Comparison of ENCODE assay signal across 21 mouse cellular contexts in genomic region chr13:33952075-33952449, GRCm38 (mm10). TPM values are rescaled to one million over a fixed set of nuclear protein-coding genes. Genes with fewer than 3 reads are reported as not detected.
A peak's percentile ranks its signal among the peaks of the same experiment; 100 is the strongest.
DNase-seq lines count a peak whose midpoint lies in the region; ATAC-seq and TF ChIP-seq lines count a peak whose summit lies in the region.
"Had no signal": no experiment of that assay in that cellular context is flagged by ENCODE, and none has a peak within 500 bp of the region (broad histone marks: within the 10 kb centered on the region; RNA-seq: fewer than 3 reads in every experiment).

No protein-coding gene starts in this region.

- H3K79me3 ChIP-seq in C2C12 (ENCODE audit: low read depth) = no peaks in the 10 kb centered on the region

- no peaks in the 10 kb centered on the region for H3K9me3 ChIP-seq in heart, embryonic 10.5 days
- H3K9me3 ChIP-seq: heart, embryonic 13.5 days; liver, embryonic 15.5 days; megakaryocyte, embryonic 14.5 days; midbrain, embryonic 15.5 days had no signal

- peak; percentile 24 to 28 for DNase-seq in heart, adult 9 months (ENCODE audit: low spot score in 2 of 2)
- no peak for DNase-seq in heart, embryonic 10.5 days (ENCODE audit: low spot score)
- DNase-seq in 3T3-L1 (ENCODE audit: low read depth, low spot score) = peak; percentile 69
- DNase-seq in gastrocnemius, postnatal 36 days = peak; percentile 13 to 18
- no peak for DNase-seq in right cerebral cortex, postnatal 10 days (ENCODE audit: low spot score in 2 of 2)
- DNase-seq: cerebellum, adult 2 months; forebrain, postnatal 0 days; heart, postnatal 4 days; kidney, adult 8-10 months; kidney, postnatal 4 days; thymus, postnatal 36 days had no signal

- WGBS in heart, embryonic 10.5 days = 46% methylated on average over 1 of the region's 1 CpGs

- intact Hi-C loops in gastrocnemius, postnatal 36 days (cut with DNase I) = no loop called here

- no peaks in the 10 kb centered on the region for H3K36me3 ChIP-seq in heart, embryonic 10.5 days
- H3K36me3 ChIP-seq in C2C12 (ENCODE audit: control insufficient read depth, insufficient read depth) = no peaks in the 10 kb centered on the region
- H3K36me3 ChIP-seq: heart, embryonic 13.5 days; liver, embryonic 15.5 days; midbrain, embryonic 15.5 days had no signal

- H3ac ChIP-seq in C2C12 (ENCODE audit: control insufficient read depth, insufficient read length, low read depth) = no peak overlapping the region

- no peak overlapping the region for H3K27ac ChIP-seq in heart, embryonic 10.5 days
- H3K27ac ChIP-seq: heart, embryonic 13.5 days; hindbrain, postnatal 0 days; liver, embryonic 15.5 days; midbrain, embryonic 15.5 days had no signal

- H3K79me2 ChIP-seq in C2C12 (ENCODE audit: control insufficient read depth, insufficient read depth) = no peaks in the 10 kb centered on the region

- H3K4me1 ChIP-seq in heart, embryonic 10.5 days = no peaks in the 10 kb centered on the region
- H3K4me1 ChIP-seq: heart, embryonic 13.5 days; liver, embryonic 15.5 days; midbrain, embryonic 15.5 days had no signal

- no peaks in the 10 kb centered on the region for H3K27me3 ChIP-seq in heart, embryonic 10.5 days (ENCODE audit: insufficient read depth, poor library complexity, severe bottlenecking)
- no peaks in the 10 kb centered on the region for H3K27me3 ChIP-seq in C2C12 (ENCODE audit: control insufficient read depth, insufficient read depth, insufficient read length)
- H3K27me3 ChIP-seq: heart, embryonic 13.5 days; liver, embryonic 15.5 days; megakaryocyte, embryonic 14.5 days; midbrain, embryonic 15.5 days had no signal

- no peak for ATAC-seq in megakaryocyte progenitor cell, adult 5-6 weeks (replicated peaks; ENCODE audit: poor library complexity)
- ATAC-seq: forebrain, postnatal 0 days; hindbrain, postnatal 0 days; midbrain, embryonic 15.5 days had no signal

- H3K4me3 ChIP-seq in heart, embryonic 10.5 days = no peak overlapping the region
- H3K4me3 ChIP-seq in C2C12 (ENCODE audit: insufficient read depth, poor library complexity, severe bottlenecking) = no peak overlapping the region
- H3K4me3 ChIP-seq: heart, embryonic 13.5 days; liver, embryonic 15.5 days; megakaryocyte, embryonic 14.5 days; midbrain, embryonic 15.5 days had no signal

- TF ChIP-seq CTCF in C2C12 (IDR thresholded peaks at IDR 0.05; ENCODE audit: control insufficient read depth, insufficient read depth, insufficient read length) = no peak

TF ChIP-seq in C2C12, 6 proteins besides CTCF, POLR2A, EP300 and RAD21:
- peak; percentile 61 for TF ChIP-seq USF1 (IDR thresholded peaks at IDR 0.05; ENCODE audit: low read depth)
- no peak for TF ChIP-seq CEBPB (IDR thresholded peaks at IDR 0.05; ENCODE audit: low read depth)

RNA-seq across cellular contexts. Expression of gene Nqo2, which starts 12.4 kb away (rescaled TPM):
- polyA plus RNA-seq in heart, embryonic 10.5 days (2016; fragmentation: Nextera tagmentation; extraction: Ambion mirVana) = 30.3 and 31.4 TPM in 2 replicates
- polyA plus RNA-seq in C2C12 (2012; fragmentation: generic; extraction: Trizol) = 23.1 TPM
- 10 to 100 TPM; 14.2 to 16.1 TPM for total RNA-seq in gastrocnemius, postnatal 36 days (2021)
- 48.7 and 53.0 TPM in 2 replicates for total RNA-seq in megakaryocyte progenitor cell, adult 5-6 weeks (2015)
- 34.7 and 47.3 TPM in 2 replicates for total RNA-seq in megakaryocyte progenitor cell, adult 5-6 weeks (2017)

RNA-seq across cellular contexts. Expression of gene Serpinb6c, which starts 46.6 kb away (rescaled TPM):
- not detected in 2 replicates for polyA plus RNA-seq in heart, embryonic 10.5 days (2016; fragmentation: Nextera tagmentation; extraction: Ambion mirVana)
- 0.11 TPM for polyA plus RNA-seq in C2C12 (2012; fragmentation: generic; extraction: Trizol)
- total RNA-seq in gastrocnemius, postnatal 36 days (2021) = not detected
- not detected in 2 replicates for total RNA-seq in megakaryocyte progenitor cell, adult 5-6 weeks (2015)
- total RNA-seq in megakaryocyte progenitor cell, adult 5-6 weeks (2017) = not detected in 2 replicates
- total RNA-seq: common myeloid progenitor, adult 5-6 weeks; hindbrain, postnatal 0 days had no signal
- polyA plus RNA-seq: embryonic facial prominence, embryonic 11.5 days; heart, embryonic 13.5 days; liver, embryonic 15.5 days; midbrain, embryonic 15.5 days; neural tube, embryonic 11.5 days had no signal

RNA-seq across cellular contexts. Expression of gene Ripk1, which starts 50.1 kb away (rescaled TPM):
- polyA plus RNA-seq in heart, embryonic 10.5 days (2016; fragmentation: Nextera tagmentation; extraction: Ambion mirVana) = 8.3 and 13.4 TPM in 2 replicates
- polyA plus RNA-seq in C2C12 (2012; fragmentation: generic; extraction: Trizol) = 10.0 TPM
- total RNA-seq in gastrocnemius, postnatal 36 days (2021) = 1 to 10 TPM; 3.7 to 4.1 TPM
- 42.9 and 44.3 TPM in 2 replicates for total RNA-seq in megakaryocyte progenitor cell, adult 5-6 weeks (2015)
- total RNA-seq in megakaryocyte progenitor cell, adult 5-6 weeks (2017) = 49.6 and 50.6 TPM in 2 replicates

RNA-seq across cellular contexts. Expression of gene Serpinb6a, which starts 50.5 kb away (rescaled TPM):
- 38.1 and 42.1 TPM in 2 replicates for polyA plus RNA-seq in heart, embryonic 10.5 days (2016; fragmentation: Nextera tagmentation; extraction: Ambion mirVana)
- 323 TPM for polyA plus RNA-seq in C2C12 (2012; fragmentation: generic; extraction: Trizol)
- 100 to 1,000 TPM; 104 to 198 TPM for total RNA-seq in gastrocnemius, postnatal 36 days (2021)
- total RNA-seq in megakaryocyte progenitor cell, adult 5-6 weeks (2015) = 10.0 and 12.8 TPM in 2 replicates
- 12.0 and 17.6 TPM in 2 replicates for total RNA-seq in megakaryocyte progenitor cell, adult 5-6 weeks (2017)

Comparison
In these comparisons a context has a peak if more than half of its experiments do, and no peak if none do; other contexts are left out.
1. DNase-seq: peak in heart, adult 9 months (2 of 2), 3T3-L1 (single experiment) and gastrocnemius, postnatal 36 days (2 of 2); none in heart, embryonic 10.5 days (single experiment) and right cerebral cortex, postnatal 10 days (0 of 2).
2. RNA of gene Ripk1, which starts 50.1 kb away (total RNA-seq): 42.9 to 50.6 TPM in megakaryocyte progenitor cell, adult 5-6 weeks; 3.7 to 4.1 TPM in gastrocnemius, postnatal 36 days; every median in the first group is over 4 times any median in the second.